Mouse (Mus musculus): ENCODE results near the gene Cyp4f15. TPM values are rescaled to one million over a fixed set of nuclear protein-coding genes. Genes with fewer than 3 reads are reported as not detected.

Cyp4f15 gene
- total RNA-seq, 2 experiments from 2014 or later: not detected

GRCm38 (mm10) chr17:32750611-32751010, 65.2 kb downstream of the Cyp4f15 start:
- no peak for ATAC-seq (replicated peaks; ENCODE audit: low FRiP score, poor library complexity, severe bottlenecking)

Other genes with a start within 250 kb of the Cyp4f15 start
- gene Cyp4f39, start 232.9 kb upstream of the Cyp4f15 start, total RNA-seq (2015; ENCODE audit: low replicate concordance): not detected in 2 replicates
- 0.77 and 2.1 TPM in 2 replicates for gene Cyp4f39, start 232.9 kb upstream of the Cyp4f15 start, total RNA-seq (2017; ENCODE audit: low replicate concordance)
- gene Cyp4f17, start 179.6 kb upstream of the Cyp4f15 start, total RNA-seq (2015; ENCODE audit: low replicate concordance): not detected in 2 replicates
- not detected in 2 replicates for gene Cyp4f17, start 179.6 kb upstream of the Cyp4f15 start, total RNA-seq (2017; ENCODE audit: low replicate concordance)
- 2.5 and 3.3 TPM in 2 replicates for gene Cyp4f16, start 149.1 kb upstream of the Cyp4f15 start, total RNA-seq (2015; ENCODE audit: low replicate concordance)
- gene Cyp4f16, start 149.1 kb upstream of the Cyp4f15 start, total RNA-seq (2017; ENCODE audit: low replicate concordance): 5.2 and 5.5 TPM in 2 replicates
- not detected in 2 replicates for gene Cyp4f37, start 64.3 kb upstream of the Cyp4f15 start, total RNA-seq (2015; ENCODE audit: low replicate concordance)
- not detected in 2 replicates for gene Cyp4f37, start 64.3 kb upstream of the Cyp4f15 start, total RNA-seq (2017; ENCODE audit: low replicate concordance)
- gene Cyp4f40, start 26.7 kb upstream of the Cyp4f15 start, total RNA-seq (2015; ENCODE audit: low replicate concordance): not detected in 2 replicates
- gene Cyp4f40, start 26.7 kb upstream of the Cyp4f15 start, total RNA-seq (2017; ENCODE audit: low replicate concordance): not detected in 2 replicates
- 48.2 and 61.7 TPM in 2 replicates for gene Zfp871, start 102.7 kb downstream of the Cyp4f15 start, total RNA-seq (2015; ENCODE audit: low replicate concordance)
- gene Zfp871, start 102.7 kb downstream of the Cyp4f15 start, total RNA-seq (2017; ENCODE audit: low replicate concordance): 46.0 and 54.9 TPM in 2 replicates
- gene Zfp811, start 124.3 kb downstream of the Cyp4f15 start, total RNA-seq (2015; ENCODE audit: low replicate concordance): not detected in 2 replicates
- not detected in 2 replicates for gene Zfp811, start 124.3 kb downstream of the Cyp4f15 start, total RNA-seq (2017; ENCODE audit: low replicate concordance)
- gene Zfp799, start 144.6 kb downstream of the Cyp4f15 start, total RNA-seq (2015; ENCODE audit: low replicate concordance): not detected in 2 replicates
- gene Zfp799, start 144.6 kb downstream of the Cyp4f15 start, total RNA-seq (2017; ENCODE audit: low replicate concordance): 0.14 and 2.6 TPM in 2 replicates
- gene Zfp870, start 206.0 kb downstream of the Cyp4f15 start, total RNA-seq (2015; ENCODE audit: low replicate concordance): 1.3 TPM in 1 of 2 replicates, not detected in the other
- gene Zfp870, start 206.0 kb downstream of the Cyp4f15 start, total RNA-seq (2017; ENCODE audit: low replicate concordance): 0.17 and 1.1 TPM in 2 replicates
- not detected in 2 replicates for gene Cyp4f14, start 231.7 kb downstream of the Cyp4f15 start, total RNA-seq (2015; ENCODE audit: low replicate concordance)
- not detected in 2 replicates for gene Cyp4f14, start 231.7 kb downstream of the Cyp4f15 start, total RNA-seq (2017; ENCODE audit: low replicate concordance)